Mouse (Mus musculus) embryonic stem cell, embryonic (primary cell): ENCODE measurements around the gene Trf.

Experiments
- CTCF ChIA-PET, 4 experiments: fragments of 300-600 bp in 2 of 4; fragments of 350-600 bp in 2 of 4; sonication (Branson Sonifier 250); formaldehyde crosslinking; loops; one replicate each; lab custom pipeline; 2022; ENCODE audit warnings: inconsistent platforms in 2 of 4; lab: Charles Lee
- POLR2A ChIA-PET, 4 experiments: fragments of 300-600 bp in 2 of 4; fragments of 350-600 bp in 2 of 4; sonication (Branson Sonifier 250); formaldehyde crosslinking; loops; one replicate each; lab custom pipeline; 2022; ENCODE audit warnings: antibody characterized with exemption in 4 of 4, inconsistent platforms in 1 of 4; lab: Charles Lee

Trf gene

DNA sequence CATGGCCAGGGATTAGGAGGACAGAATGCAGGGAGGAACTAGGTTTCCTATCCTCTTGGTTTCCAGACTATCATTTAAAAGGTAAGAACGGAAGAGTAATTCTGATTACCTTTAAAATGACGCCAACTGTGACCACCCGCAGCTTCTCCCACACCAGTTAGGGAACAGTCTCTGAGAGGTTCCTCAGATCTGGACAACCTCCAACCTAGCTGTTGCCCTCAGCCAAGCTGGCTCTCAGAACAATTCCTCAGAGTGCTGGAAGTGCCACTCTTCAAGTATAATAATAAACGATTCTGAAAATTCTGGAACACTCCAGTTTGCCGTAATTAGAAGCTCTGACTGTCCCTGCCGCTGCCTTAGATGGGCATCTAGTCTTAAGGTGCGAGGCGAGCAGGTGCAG is 44.3 kb downstream of the Trf start:
- POLR2A ChIA-PET = interaction anchor here in 3 of 4 experiments (0.5 to 2.7 kb wide), 14 partner anchors 8 to 212 kb away, joined by 3 to 17 read pairs (median 4); partner anchors contain the start of gene Srprb (in 1 of the 3)

DNA sequence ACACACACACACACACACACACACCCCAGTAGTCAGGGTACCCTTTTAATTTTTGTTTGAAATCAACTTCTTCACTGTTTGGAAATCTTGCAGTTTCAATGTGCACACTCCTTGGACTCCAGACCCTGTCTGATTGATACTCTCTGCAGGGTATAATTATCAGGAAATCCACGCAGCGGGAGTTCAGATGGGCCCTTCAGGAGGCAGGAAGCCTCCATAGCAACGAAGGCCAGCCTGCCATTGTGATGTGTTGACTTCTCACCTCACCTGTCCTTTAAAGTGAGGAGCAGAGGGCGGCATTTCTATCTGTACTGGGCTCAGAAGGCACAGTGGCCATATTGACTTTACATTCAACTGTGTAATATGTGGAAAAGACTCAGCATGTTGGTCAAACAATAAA is 45.4 kb downstream of the Trf start:
- ChIA-PET POLR2A (interaction anchor here in 3 of 4 experiments (0.7 to 1.6 kb wide), 11 partner anchors 10 to 131 kb away, joined by 3 to 7 read pairs (median 3); partner anchors contain the start of gene Srprb (in 1 of the 3)), CTCF (interaction anchor here in 2 of 4 experiments (0.6 kb wide), 3 partner anchors 23 to 93 kb away, joined by 3 to 10 read pairs (median 3); no protein-coding TSS in a partner anchor)

More for the DNA sequence above, 44.3 kb downstream of the Trf start:
- CTCF ChIA-PET = no interaction called here

GRCm38 (mm10) chr9:103181886-103182285 is 48.4 kb downstream of the Trf start:
- POLR2A ChIA-PET = interaction anchor here in 3 of 4 experiments (1.0 to 1.7 kb wide), 6 partner anchors 9 to 467 kb away, joined by 3 to 7 read pairs (median 4); no protein-coding TSS in a partner anchor
- CTCF ChIA-PET = interaction anchor here in 1 of 4 experiments (1.4 to 1.7 kb wide), 2 partner anchors 19 to 26 kb away, joined by 3 to 8 read pairs; no protein-coding TSS in a partner anchor

GRCm38 (mm10) chr9:103180807-103181565 is 49.3 kb downstream of the Trf start:
- POLR2A ChIA-PET = interaction anchor here (0.6 to 1.8 kb wide), 29 partner anchors 8 to 466 kb away, joined by 3 to 13 read pairs (median 3); partner anchors contain the start of genes Srprb (in 2 of the 4), 1300017J02Rik (in 1 of the 4), Rab6b (in 1 of the 4) and Topbp1 (in 1 of the 4)
- CTCF ChIA-PET = interaction anchor here in 2 of 4 experiments (0.7 to 1.7 kb wide), 6 partner anchors 12 to 89 kb away, joined by 3 to 8 read pairs (median 4); no protein-coding TSS in a partner anchor

GRCm38 (mm10) chr9:103180303-103180702 is 49.9 kb downstream of the Trf start:
- ChIA-PET CTCF (interaction anchor here in 3 of 4 experiments (0.5 to 1.7 kb wide), 6 partner anchors 11 to 756 kb away, joined by 3 to 8 read pairs (median 4); no protein-coding TSS in a partner anchor), POLR2A (interaction anchor here (1.0 to 1.8 kb wide), 16 partner anchors 9 to 125 kb away, joined by 3 to 13 read pairs (median 5); partner anchors contain the start of genes 1300017J02Rik (in 1 of the 4), Rab6b (in 1 of the 4) and Topbp1 (in 1 of the 4))

DNA sequence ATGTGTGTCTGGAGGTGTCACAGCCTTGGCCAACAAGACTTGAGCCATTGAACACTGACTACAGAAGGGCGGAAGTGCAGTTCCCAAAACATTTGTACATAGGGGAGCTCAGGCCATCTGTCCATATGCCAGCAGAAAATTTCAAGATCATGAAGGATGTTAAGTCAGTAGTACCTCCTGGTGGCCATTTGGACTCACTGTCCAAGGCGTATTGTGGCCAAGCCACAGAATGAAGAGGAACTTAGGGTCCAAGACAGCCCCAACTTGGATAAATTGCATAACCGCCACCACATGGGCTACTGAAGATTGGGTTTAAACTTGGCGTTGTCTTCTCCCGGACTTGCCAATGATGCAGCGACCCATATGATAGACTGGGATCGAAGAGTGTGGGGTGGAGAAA is 54.6 kb downstream of the Trf start:
- CTCF ChIA-PET = interaction anchor here in 1 of 4 experiments (0.5 to 1.4 kb wide), 3 partner anchors 35 to 83 kb away, joined by 3 to 6 read pairs (median 6); no protein-coding TSS in a partner anchor

GRCm38 (mm10) chr9:103174771-103175519 is 55.3 kb downstream of the Trf start:
- POLR2A ChIA-PET = interaction anchor here in 3 of 4 experiments (1.0 to 2.4 kb wide), 7 partner anchors 10 to 487 kb away, joined by 3 to 7 read pairs (median 3); no protein-coding TSS in a partner anchor
- CTCF ChIA-PET = interaction anchor here in 1 of 4 experiments (1.4 kb wide), 2 partner anchors 62 to 83 kb away, joined by 6 read pairs; no protein-coding TSS in a partner anchor

More for the DNA sequence above, 54.6 kb downstream of the Trf start:
- POLR2A ChIA-PET = interaction anchor here in 3 of 4 experiments (0.7 to 2.4 kb wide), 9 partner anchors 9 to 488 kb away, joined by 3 to 7 read pairs (median 3); no protein-coding TSS in a partner anchor

GRCm38 (mm10) chr9:103168771-103169170 is 61.5 kb downstream of the Trf start:
- ChIA-PET CTCF (interaction anchor here in 2 of 4 experiments (0.6 to 1.7 kb wide), 2 partner anchors 12 to 219 kb away, joined by 6 to 10 read pairs; no protein-coding TSS in a partner anchor), POLR2A (interaction anchor here in 2 of 4 experiments (0.7 to 2.3 kb wide), 5 partner anchors 10 to 56 kb away, joined by 3 to 6 read pairs (median 5); no protein-coding TSS in a partner anchor)

GRCm38 (mm10) chr9:103168046-103168445 is 62.2 kb downstream of the Trf start:
- ChIA-PET POLR2A (interaction anchor here in 2 of 4 experiments (0.7 to 2.3 kb wide), 5 partner anchors 9 to 55 kb away, joined by 3 to 6 read pairs (median 5); no protein-coding TSS in a partner anchor), CTCF (interaction anchor here in 2 of 4 experiments (0.6 to 1.7 kb wide), 2 partner anchors 13 to 219 kb away, joined by 6 to 10 read pairs; no protein-coding TSS in a partner anchor)

DNA sequence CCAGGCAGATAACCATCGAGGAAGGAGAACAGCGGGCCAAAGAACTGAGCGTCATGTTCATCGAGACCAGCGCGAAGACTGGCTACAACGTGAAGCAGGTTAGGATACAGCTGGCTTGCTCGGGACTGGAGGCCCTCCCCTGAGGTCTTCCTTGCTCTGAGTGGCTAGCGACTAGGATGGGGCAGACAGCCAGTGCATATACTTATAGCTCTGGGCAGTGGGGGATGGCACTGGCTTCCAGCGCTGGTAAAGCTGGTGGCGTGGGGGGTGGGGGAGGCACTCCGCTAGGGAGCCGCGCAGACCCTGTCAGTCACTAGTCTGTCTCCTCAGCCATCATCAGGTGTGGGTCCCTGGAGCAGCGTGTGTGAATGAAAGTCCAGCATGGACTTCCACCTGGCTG is 66.4 kb downstream of the Trf start:
- POLR2A ChIA-PET = interaction anchor here (0.5 to 1.8 kb wide), 9 partner anchors 7 to 370 kb away, joined by 3 to 5 read pairs (median 3); no protein-coding TSS in a partner anchor
- CTCF ChIA-PET = interaction anchor here in 1 of 4 experiments (1.0 kb wide), 1 partner anchor 44 kb away, joined by 3 read pairs; no protein-coding TSS in a partner anchor

DNA sequence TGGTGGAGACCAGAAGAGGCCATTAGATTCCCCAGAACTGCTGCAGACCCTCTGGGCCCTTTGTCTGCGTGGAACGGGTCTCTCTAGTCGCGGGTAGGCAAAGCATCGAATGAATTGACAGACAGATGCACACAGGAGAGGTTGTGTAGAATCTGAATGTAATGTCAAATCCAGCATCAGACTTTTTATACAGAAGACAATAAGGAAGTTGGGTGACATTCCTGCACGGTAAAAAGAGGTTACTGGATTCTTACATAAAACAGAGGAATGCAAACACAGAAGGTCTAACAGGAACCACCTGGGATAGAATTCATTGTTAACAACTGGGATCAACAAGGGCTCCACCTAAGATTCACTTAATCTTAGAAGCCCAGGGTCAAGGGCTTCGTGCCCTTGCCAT is 75.1 kb downstream of the Trf start:
- POLR2A ChIA-PET = interaction anchor here in 1 of 4 experiments (2.0 kb wide), 1 partner anchor 15 kb away, joined by 7 read pairs; no protein-coding TSS in a partner anchor
- CTCF ChIA-PET = interaction anchor here in 1 of 4 experiments (0.6 kb wide), 1 partner anchor 53 kb away, joined by 3 read pairs; no protein-coding TSS in a partner anchor

GRCm38 (mm10) chr9:103154568-103154967 is 75.7 kb downstream of the Trf start:
- ChIA-PET CTCF (interaction anchor here in 2 of 4 experiments (0.5 to 0.6 kb wide), 2 partner anchors 54 to 193 kb away, joined by 3 read pairs; no protein-coding TSS in a partner anchor), POLR2A (interaction anchor here in 1 of 4 experiments (0.6 to 0.8 kb wide), 2 partner anchors 14 to 182 kb away, joined by 3 read pairs; no protein-coding TSS in a partner anchor)
